Mouse (Mus musculus): ENCODE results near the gene Agtr2.
"Not testable (repeated sequence)": the region's sequence is repeated elsewhere in the genome, so short reads cannot be mapped to it uniquely, and the experiment has no call there.

Gene Agtr2

GRCm38 (mm10) chrX:21484414-21484813 lies at the start of gene Agtr2:
Gene Agtr2 (plus strand): TSS chrX:21484544.
- DNase-seq: no peak

- DNase-seq: no peak
These were observed 31.8 kb upstream of the Agtr2 start for GRCm38 (mm10) chrX:21452519-21452918.

GRCm38 (mm10) chrX:21488111-21488510 lies 3.8 kb downstream of the Agtr2 start:
- no peak for DNase-seq

- no peak for DNase-seq
These were observed 15.9 kb downstream of the Agtr2 start for GRCm38 (mm10) chrX:21500242-21500641.

GRCm38 (mm10) chrX:21507333-21507732 lies 23.0 kb downstream of the Agtr2 start:
- DNase-seq: not testable (repeated sequence)

- DNase-seq: no peak
These were observed 38.2 kb downstream of the Agtr2 start for GRCm38 (mm10) chrX:21522590-21522989.
